20 mouse cellular contexts compared by ENCODE assay signal in genomic region chr11:98417074-98417473, GRCm38 (mm10). TPM values are rescaled to one million over a fixed set of nuclear protein-coding genes. Genes with fewer than 3 reads are reported as not detected.
"Had no signal": no experiment of that assay in that cellular context is flagged by ENCODE, and none has a peak within 500 bp of the region (broad histone marks: within the 10 kb centered on the region; RNA-seq: fewer than 3 reads in every experiment).

No protein-coding gene starts in this region.

- H3K4me3 ChIP-seq: left cerebral cortex, adult 2 months; limb, embryonic 13.5 days; liver, embryonic 13.5 days; midbrain, embryonic 10.5 days; neural tube, embryonic 12.5 days; neural tube, embryonic 15.5 days had no signal

- H3K4me2 ChIP-seq: limb, embryonic 13.5 days; liver, embryonic 13.5 days; neural tube, embryonic 12.5 days; neural tube, embryonic 15.5 days had no signal

- H3K27ac ChIP-seq: hindbrain, postnatal 0 days; left cerebral cortex, adult 2 months; limb, embryonic 13.5 days; liver, embryonic 13.5 days; macrophage; midbrain, embryonic 10.5 days; neural tube, embryonic 12.5 days; neural tube, embryonic 15.5 days had no signal

- H3K9ac ChIP-seq: limb, embryonic 13.5 days; liver, embryonic 13.5 days; neural tube, embryonic 12.5 days; neural tube, embryonic 15.5 days had no signal

- H3K36me3 ChIP-seq: liver, embryonic 13.5 days; neural tube, embryonic 15.5 days had no signal

- H3K27me3 ChIP-seq: limb, embryonic 13.5 days had no signal

- DNase-seq: kidney, adult 18-20 months; kidney, postnatal 36 days; layer of hippocampus, postnatal 36 days; liver, embryonic 13.5 days; lung, adult 2 months; right cerebral cortex, postnatal 25 days; thymus, postnatal 36 days had no signal

- ATAC-seq: hindbrain, postnatal 0 days; inflammation-experienced regulatory T-cells, adult 6 months; intestine, embryonic 16.5 days had no signal

- H3K9me3 ChIP-seq: limb, embryonic 13.5 days; liver, embryonic 13.5 days; megakaryocyte, embryonic 14.5 days; midbrain, embryonic 10.5 days; neural tube, embryonic 12.5 days; neural tube, embryonic 15.5 days had no signal

RNA-seq across cellular contexts. Expression of gene Erbb2, which starts 4.8 kb away (rescaled TPM):
- polyA plus RNA-seq: macrophage had no signal

RNA-seq across cellular contexts. Expression of gene Pnmt, which starts 30.8 kb away (rescaled TPM):
- total RNA-seq: layer of hippocampus, postnatal 10 days; layer of hippocampus, postnatal 36 days; liver, adult 2 months had no signal
- polyA plus RNA-seq: inflammation-experienced regulatory T-cells, adult 6 months; liver, adult 2 months; liver, embryonic 13.5 days; macrophage; midbrain, embryonic 10.5 days; spleen, adult 2 months had no signal
